Mouse (Mus musculus): ENCODE data around the gene Icmt. TPM values are rescaled to one million over a fixed set of nuclear protein-coding genes. Genes with fewer than 3 reads are reported as not detected.

The Icmt gene
- polyA plus RNA-seq, 1 experiment = 30.8 TPM

GRCm38 (mm10) chr4:152288398-152288945 is 8.6 kb upstream of the Icmt start:
- TF ChIP-seq USF1 (IDR thresholded peaks at IDR 0.05; ENCODE audit: low read depth) = no peak
- no peak for TF ChIP-seq POLR2A (IDR thresholded peaks at IDR 0.05; ENCODE audit: insufficient read length, low read depth)
- TF ChIP-seq SRF (IDR thresholded peaks at IDR 0.05; ENCODE audit: control insufficient read depth, insufficient read length, low read depth) = no peak
- TF ChIP-seq REST (IDR thresholded peaks at IDR 0.05; ENCODE audit: insufficient read depth, insufficient read length) = no peak
- no peak for TF ChIP-seq MAX (IDR thresholded peaks at IDR 0.05; ENCODE audit: low read depth)
- TF ChIP-seq MYOG (IDR thresholded peaks at IDR 0.05; ENCODE audit: control insufficient read depth in 1 of 3, insufficient read depth in 1 of 3, insufficient read length in 2 of 3, low read depth in 2 of 3) = no peak
- TF ChIP-seq E2F4 (IDR thresholded peaks at IDR 0.05; ENCODE audit: insufficient read depth) = no peak
- no peak for TF ChIP-seq MYOD1 (IDR thresholded peaks at IDR 0.05; ENCODE audit: control insufficient read depth in 1 of 3, insufficient read length in 2 of 3, low read depth in 2 of 3)
- TF ChIP-seq TCF3 (IDR thresholded peaks at IDR 0.05; ENCODE audit: insufficient read length, low read depth) = no peak
- TF ChIP-seq TCF12 (IDR thresholded peaks at IDR 0.05; ENCODE audit: insufficient read depth, poor library complexity, severe bottlenecking) = no peak
- no peak for TF ChIP-seq CEBPB (IDR thresholded peaks at IDR 0.05; ENCODE audit: insufficient read depth, poor library complexity, severe bottlenecking)
- TF ChIP-seq POLR2AphosphoS2 (IDR thresholded peaks at IDR 0.05; ENCODE audit: insufficient read length, low read depth) = no peak
- Histone ChIP-seq H3K4me2 (ENCODE audit: low read depth) (no peak overlapping the region), H3K36me3 (ENCODE audit: control insufficient read depth, insufficient read depth) (no peaks in the 10 kb centered on the region), H3ac (ENCODE audit: control insufficient read depth, insufficient read length) (no peak overlapping the region), H3K4me3 (no peak overlapping the region), H3K79me2 (ENCODE audit: control insufficient read depth, insufficient read depth) (no peaks in the 10 kb centered on the region), H3K27me3 (ENCODE audit: control insufficient read depth, insufficient read depth, insufficient read length) (peaks cover 65% of the 10 kb centered on the region)

GRCm38 (mm10) chr4:152290385-152290784 is 6.6 kb upstream of the Icmt start:
- TF ChIP-seq TCF3 (IDR thresholded peaks at IDR 0.05; ENCODE audit: insufficient read length, low read depth) (no peak), SRF (IDR thresholded peaks at IDR 0.05; ENCODE audit: control insufficient read depth, insufficient read length, low read depth) (no peak), MYOG (IDR thresholded peaks at IDR 0.05; ENCODE audit: control insufficient read depth in 1 of 3, insufficient read depth in 1 of 3, insufficient read length in 2 of 3, low read depth in 2 of 3) (no peak), POLR2AphosphoS2 (IDR thresholded peaks at IDR 0.05; ENCODE audit: insufficient read length, low read depth) (no peak), MYOD1 (IDR thresholded peaks at IDR 0.05; ENCODE audit: control insufficient read depth in 1 of 3, insufficient read length in 2 of 3, low read depth in 2 of 3) (no peak), E2F4 (IDR thresholded peaks at IDR 0.05; ENCODE audit: insufficient read depth) (no peak), MAX (IDR thresholded peaks at IDR 0.05; ENCODE audit: low read depth) (no peak), TCF12 (IDR thresholded peaks at IDR 0.05; ENCODE audit: insufficient read depth, poor library complexity, severe bottlenecking) (no peak), CEBPB (IDR thresholded peaks at IDR 0.05; ENCODE audit: insufficient read depth, poor library complexity, severe bottlenecking) (no peak)
- Histone ChIP-seq H3K4me3 (no peak overlapping the region), H3K4me2 (ENCODE audit: low read depth) (no peak overlapping the region), H3K79me2 (ENCODE audit: control insufficient read depth, insufficient read depth) (no peaks in the 10 kb centered on the region), H3K27me3 (ENCODE audit: control insufficient read depth, insufficient read depth, insufficient read length) (peaks cover 67% of the 10 kb centered on the region), H3K36me3 (ENCODE audit: control insufficient read depth, insufficient read depth) (no peaks in the 10 kb centered on the region), H3ac (ENCODE audit: control insufficient read depth, insufficient read length) (no peak overlapping the region)

- H3ac ChIP-seq (ENCODE audit: control insufficient read depth, insufficient read length) = no peak overlapping the region
- H3K4me3 ChIP-seq = no peak overlapping the region
- no peaks in the 10 kb centered on the region for H3K79me2 ChIP-seq (ENCODE audit: control insufficient read depth, insufficient read depth)
- no peaks in the 10 kb centered on the region for H3K36me3 ChIP-seq (ENCODE audit: control insufficient read depth, insufficient read depth)
- H3K27me3 ChIP-seq (ENCODE audit: control insufficient read depth, insufficient read depth, insufficient read length) = peaks cover 66% of the 10 kb centered on the region
- TF ChIP-seq E2F4 (IDR thresholded peaks at IDR 0.05; ENCODE audit: insufficient read depth) (no peak), MYOD1 (IDR thresholded peaks at IDR 0.05; ENCODE audit: control insufficient read depth in 1 of 3, insufficient read length in 2 of 3, low read depth in 2 of 3) (no peak), POLR2A (IDR thresholded peaks at IDR 0.05; ENCODE audit: insufficient read length, low read depth) (no peak), REST (IDR thresholded peaks at IDR 0.05; ENCODE audit: insufficient read depth, insufficient read length) (no peak), TCF12 (IDR thresholded peaks at IDR 0.05; ENCODE audit: insufficient read depth, poor library complexity, severe bottlenecking) (no peak), POLR2AphosphoS2 (IDR thresholded peaks at IDR 0.05; ENCODE audit: insufficient read length, low read depth) (no peak)
- no peak overlapping the region for H3K4me2 ChIP-seq (ENCODE audit: low read depth)
These were observed 6.0 kb upstream of the Icmt start for GRCm38 (mm10) chr4:152290991-152291390.

DNA sequence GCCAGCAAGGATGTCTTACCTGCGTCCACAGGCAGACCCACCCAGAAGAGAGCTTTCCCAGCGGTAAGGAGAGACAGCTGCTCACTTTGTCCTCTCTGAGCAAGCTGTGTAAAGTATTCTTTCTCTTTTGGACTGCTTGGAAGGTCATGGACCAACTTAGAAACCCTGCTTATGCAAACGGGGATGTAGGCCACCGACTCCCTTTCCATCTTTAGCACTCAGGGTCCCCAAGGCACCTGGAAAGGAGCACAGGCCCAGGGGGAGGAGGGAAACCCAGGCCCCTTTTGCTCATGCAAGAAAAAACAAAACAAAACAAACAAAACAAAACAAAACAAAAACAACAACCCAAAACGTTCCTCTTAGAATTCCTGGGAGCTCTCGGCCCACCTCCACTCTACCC is 5.5 kb upstream of the Icmt start, which contains the start of gene Hes3:
Gene Hes3 (minus strand): TSS at position 101 of the 400 bp plus-strand sequence.
- Histone ChIP-seq H3K27me3 (ENCODE audit: control insufficient read depth, insufficient read depth, insufficient read length) (peaks cover 60% of the 10 kb centered on the region), H3K4me2 (ENCODE audit: low read depth) (peak within 1 kb of the TSS; percentile 6), H3ac (ENCODE audit: control insufficient read depth, insufficient read length) (no peak within 1 kb of the TSS), H3K4me3 (no peak within 1 kb of the TSS), H3K79me2 (ENCODE audit: control insufficient read depth, insufficient read depth) (no peaks in the 10 kb centered on the region), H3K36me3 (ENCODE audit: control insufficient read depth, insufficient read depth) (no peaks in the 10 kb centered on the region)
- TF ChIP-seq TCF3 (IDR thresholded peaks at IDR 0.05; ENCODE audit: insufficient read length, low read depth) (no peak), POLR2A (IDR thresholded peaks at IDR 0.05; ENCODE audit: insufficient read length, low read depth) (no peak), MYOD1 (IDR thresholded peaks at IDR 0.05; ENCODE audit: control insufficient read depth in 1 of 3, insufficient read length in 2 of 3, low read depth in 2 of 3) (no peak), MAX (IDR thresholded peaks at IDR 0.05; ENCODE audit: low read depth) (no peak), MYOG (IDR thresholded peaks at IDR 0.05; ENCODE audit: control insufficient read depth in 1 of 3, insufficient read depth in 1 of 3, insufficient read length in 2 of 3, low read depth in 2 of 3) (no peak), CEBPB (IDR thresholded peaks at IDR 0.05; ENCODE audit: insufficient read depth, poor library complexity, severe bottlenecking) (no peak), REST (IDR thresholded peaks at IDR 0.05; ENCODE audit: insufficient read depth, insufficient read length) (no peak), POLR2AphosphoS2 (IDR thresholded peaks at IDR 0.05; ENCODE audit: insufficient read length, low read depth) (no peak), SRF (IDR thresholded peaks at IDR 0.05; ENCODE audit: control insufficient read depth, insufficient read length, low read depth) (no peak), USF1 (IDR thresholded peaks at IDR 0.05; ENCODE audit: low read depth) (no peak), E2F4 (IDR thresholded peaks at IDR 0.05; ENCODE audit: insufficient read depth) (no peak), TCF12 (IDR thresholded peaks at IDR 0.05; ENCODE audit: insufficient read depth, poor library complexity, severe bottlenecking) (no peak)

Measured in myocyte (in vitro differentiated cells).